Mouse (Mus musculus) liver, postnatal 0 days (tissue): ENCODE data around the gene Tmed4. TPM values are rescaled to one million over a fixed set of nuclear protein-coding genes. Genes with fewer than 3 reads are reported as not detected.

ENCODE experiments used
- ATAC-seq: fragments of 200-750 bp; cut with Nextera tagmentation; 2 replicates; pipeline ENCODE4 v1.8.0; 2017; ENCODE audit warnings: mild to moderate bottlenecking, moderate library complexity
- DNase-seq: peaks from one replicate; pipeline ENCODE4 v3.0.0-alpha.2; 2016
- H3K27ac ChIP-seq: fragments of 300-500 bp; sonication (generic); 2 replicates; pipeline ENCODE4 v1.5.1; 2014; ENCODE audit warnings: antibody characterized with exemption, moderate library complexity, mild to moderate bottlenecking, low read depth
- H3K27me3 ChIP-seq: fragments of 300-500 bp; sonication (generic); 2 replicates; pipeline ENCODE4 v1.6.1; 2014; ENCODE audit warnings: low read length, control low read depth, mixed read lengths; ENCODE audit not compliant: insufficient read depth
- H3K36me3 ChIP-seq: fragments of 300-500 bp; sonication (generic); replicated peaks from 2 replicates; pipeline ENCODE4 v1.6.1; 2014; ENCODE audit warnings: mild to moderate bottlenecking, control low read depth, low read length, moderate library complexity, mixed read lengths; ENCODE audit not compliant: insufficient read depth
- H3K4me1 ChIP-seq: fragments of 300-500 bp; sonication (generic); 2 replicates; pipeline ENCODE4 v1.6.1; 2014; ENCODE audit warnings: antibody characterized with exemption, mild to moderate bottlenecking, control low read depth; ENCODE audit not compliant: insufficient read depth
- H3K4me2 ChIP-seq: fragments of 300-500 bp; sonication (generic); 2 replicates; pipeline ENCODE4 v1.6.1; 2014; ENCODE audit warnings: low read depth, mild to moderate bottlenecking, low read length, moderate library complexity, mixed read lengths
- H3K4me3 ChIP-seq: fragments of 300-500 bp; sonication (generic); 2 replicates; pipeline ENCODE4 v1.5.1; 2014; ENCODE audit warnings: low read depth, low read length
- H3K9ac ChIP-seq: fragments of 300-500 bp; sonication (generic); replicated peaks from 2 replicates; pipeline ENCODE4 v1.6.1; 2014; ENCODE audit warnings: mild to moderate bottlenecking, moderate library complexity
- H3K9me3 ChIP-seq: fragments of 300-500 bp; sonication (generic); 2 replicates; pipeline ENCODE4 v1.6.1; 2016; ENCODE audit warnings: mild to moderate bottlenecking, control low read depth, low read length, mixed read lengths
- CTCF ChIP-seq: sonication (generic); IDR thresholded peaks from 2 replicates; pipeline ENCODE4 v1.5.1; 2016; ENCODE audit warnings: antibody characterized with exemption, low read depth
- EP300 ChIP-seq: IDR thresholded peaks from 2 replicates; pipeline ENCODE4 v1.6.1; 2016; ENCODE audit warnings: antibody characterized with exemption, low read depth, mild to moderate bottlenecking
- WGBS: fragments of 180-500 bp; shearing (Covaris S2); extraction: QIAGEN DNeasy Blood & Tissue Kit; methylation state at CpG from one replicate; pipeline ENCODE4 v1.1.7; 2014; ENCODE audit not compliant: insufficient replicate concordance; 5-methylcytosine and 5-hydroxymethylcytosine counted together
- polyA plus RNA-seq: library from polyadenylated mRNA; unstranded; fragments of >200 nt; fragmentation: Nextera tagmentation; extraction: Ambion mirVana; gene quantifications from 2 replicates; pipeline ENCODE4 v1.2.1, GENCODE M21; 2015

Tmed4 gene
- polyA plus RNA-seq, 1 experiment from 2014 or later: 83.4 TPM

DNA sequence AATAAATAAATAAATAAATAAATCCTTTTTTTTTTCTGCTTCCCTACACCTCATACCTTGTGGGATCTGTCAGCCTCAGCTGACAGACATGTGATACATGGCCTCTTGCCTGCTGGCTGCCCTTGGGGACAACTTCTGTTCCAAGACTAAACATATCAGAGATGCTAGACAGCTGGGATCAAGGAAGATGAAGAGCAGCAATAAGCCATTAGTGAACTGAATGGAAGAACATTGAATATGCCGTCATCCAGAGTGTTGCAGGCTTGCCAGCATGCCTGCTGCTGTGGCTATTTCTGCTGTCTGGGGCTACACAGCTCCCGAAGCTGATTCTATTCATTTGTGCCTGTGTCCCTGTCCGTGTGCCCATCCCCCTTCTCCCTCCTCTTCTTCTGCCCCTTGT, 8.3 kb upstream of the Tmed4 start:
- Histone ChIP-seq H3K4me1 (no peaks in the 10 kb centered on the region), H3K4me2 (no peak overlapping the region), H3K36me3 (no peaks in the 10 kb centered on the region), H3K27ac (no peak overlapping the region), H3K9ac (no peak overlapping the region), H3K9me3 (no peaks in the 10 kb centered on the region), H3K27me3 (no peaks in the 10 kb centered on the region), H3K4me3 (no peak overlapping the region)
- TF ChIP-seq CTCF (no peak), EP300 (no peak)
- DNase-seq (no peak), ATAC-seq (no peak)
- 60% methylated on average over 3 of the region's 3 CpGs for whole genome bisulfite sequencing

- DNase-seq: no peak
Observed at GRCm38 (mm10) chr11:6276466-6276865, 1.8 kb upstream of the Tmed4 start.

DNA sequence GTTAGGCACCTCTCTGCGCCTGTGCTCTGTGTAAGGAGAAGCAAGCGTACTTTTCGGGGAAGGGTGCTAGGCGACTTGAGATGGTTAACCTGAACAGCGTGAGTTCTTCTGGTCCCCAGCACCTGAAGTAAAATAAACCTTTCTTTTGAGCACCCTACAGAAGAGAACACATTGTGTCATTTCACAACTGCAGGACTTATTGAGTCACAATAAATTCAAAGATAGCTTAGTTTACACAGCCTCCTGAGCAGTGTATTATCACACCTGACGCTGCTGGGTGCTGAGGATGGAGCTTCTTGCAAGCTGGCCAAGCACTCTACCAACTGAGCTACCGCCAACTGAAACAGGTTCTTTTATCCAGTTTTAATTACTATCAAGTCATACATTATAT, 419 bp upstream of the Tmed4 start:
- DNase-seq (no peak), ATAC-seq (peak; percentile 47)
- Histone ChIP-seq H3K4me3 (peak overlapping the region; percentile 91), H3K4me1 (peaks cover 17% of the 10 kb centered on the region), H3K27ac (peak overlapping the region; percentile 76), H3K9me3 (no peaks in the 10 kb centered on the region), H3K27me3 (no peaks in the 10 kb centered on the region), H3K9ac (peak overlapping the region; percentile 90), H3K4me2 (peak overlapping the region; percentile 99), H3K36me3 (peaks cover 8% of the 10 kb centered on the region; the same call in 1 of the 2 replicates)
- TF ChIP-seq CTCF: no peak
- no peak for TF ChIP-seq EP300
- WGBS: 32% methylated on average over 7 of the region's 7 CpGs

More at GRCm38 (mm10) chr11:6276466-6276865, 1.8 kb upstream of the Tmed4 start:
- ATAC-seq: no peak
- Histone ChIP-seq H3K27me3 (no peaks in the 10 kb centered on the region), H3K4me1 (peaks cover 17% of the 10 kb centered on the region), H3K27ac (no peak overlapping the region), H3K4me2 (no peak overlapping the region), H3K4me3 (no peak overlapping the region), H3K9me3 (no peaks in the 10 kb centered on the region), H3K36me3 (peaks cover under 1% of the 10 kb centered on the region; the same call in 1 of the 2 replicates), H3K9ac (no peak overlapping the region)
- TF ChIP-seq CTCF: no peak
- no peak for TF ChIP-seq EP300
- 78% methylated on average over 3 of the region's 3 CpGs for WGBS

DNA sequence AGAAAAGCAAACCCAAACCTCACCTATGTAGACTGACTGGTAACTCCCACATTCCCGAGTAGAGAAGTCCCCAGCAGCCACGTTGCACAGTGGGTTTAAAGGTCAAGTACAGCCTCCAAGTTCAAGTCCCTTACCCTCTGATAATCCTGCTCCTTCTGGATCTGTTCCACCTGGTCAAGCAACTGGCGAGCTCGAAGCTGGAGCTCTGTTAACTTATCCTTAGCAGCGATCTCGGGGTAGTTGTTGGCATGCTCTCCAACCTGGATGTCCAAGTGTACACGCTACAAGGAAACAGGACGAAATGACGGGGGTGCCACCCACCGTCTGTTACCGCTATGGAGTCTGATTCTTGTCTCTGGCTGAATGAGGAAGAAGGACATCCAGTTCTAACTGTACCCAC, 1.1 kb downstream of the Tmed4 start:
- peak overlapping the region; percentile 91 for H3K4me3 ChIP-seq
- no peaks in the 10 kb centered on the region for H3K9me3 ChIP-seq
- TF ChIP-seq EP300: no peak
- no peak for TF ChIP-seq CTCF
- ATAC-seq: no peak
- 23% methylated on average over 11 of the region's 11 CpGs for WGBS
- peak overlapping the region; percentile 76 for H3K27ac ChIP-seq
- no peaks in the 10 kb centered on the region for H3K27me3 ChIP-seq
- peaks cover 8% of the 10 kb centered on the region; the same call in 1 of the 2 replicates for H3K36me3 ChIP-seq
- peak overlapping the region; percentile 90 for H3K9ac ChIP-seq
- peak; percentile 29 for DNase-seq
- H3K4me1 ChIP-seq: peaks cover 17% of the 10 kb centered on the region
- peak overlapping the region; percentile 99 for H3K4me2 ChIP-seq

GRCm38 (mm10) chr11:6267320-6268254, 7.1 kb downstream of the Tmed4 start, which contains the start of gene Ddx56:
TSS of gene Ddx56 (minus strand) at chr11:6267772.
- Histone ChIP-seq H3K36me3 (peaks cover 36% of the 10 kb centered on the region), H3K4me3 (peak within 1 kb of the TSS; percentile 92), H3K27me3 (no peaks in the 10 kb centered on the region), H3K9me3 (no peaks in the 10 kb centered on the region), H3K4me2 (peak within 1 kb of the TSS; percentile 94), H3K27ac (peak within 1 kb of the TSS; percentile 93), H3K4me1 (peaks cover 9% of the 10 kb centered on the region), H3K9ac (peak within 1 kb of the TSS; percentile 94)
- ATAC-seq (peak; percentile 99), DNase-seq (peak; percentile 93)
- TF ChIP-seq CTCF: no peak
- TF ChIP-seq EP300: peak; percentile 45; the same call in 1 of the 2 replicates
- 3% methylated on average over 50 of the region's 50 CpGs for WGBS

DNA sequence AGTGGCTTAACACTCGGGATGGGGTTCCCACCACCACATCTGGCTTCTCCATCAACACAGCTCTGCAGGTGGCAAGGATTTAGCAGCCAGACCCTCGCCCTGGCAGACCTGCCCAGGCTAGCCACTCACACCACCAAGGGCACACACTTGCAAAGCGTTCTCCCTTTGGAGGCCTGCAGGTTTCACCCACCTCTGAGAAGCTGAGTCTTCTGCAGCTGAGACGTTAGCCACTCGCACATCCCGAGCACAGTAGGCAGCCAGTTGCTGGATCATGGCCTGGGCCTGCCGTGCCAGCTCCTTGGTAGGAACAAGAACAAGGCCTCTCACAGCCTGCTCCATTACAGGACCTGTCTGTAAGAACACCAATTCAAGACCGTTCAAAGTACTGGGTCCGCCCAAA, 8.0 kb downstream of the Tmed4 start:
- Histone ChIP-seq H3K27me3 (no peaks in the 10 kb centered on the region), H3K27ac (no peak overlapping the region), H3K4me3 (peak overlapping the region; percentile 92), H3K9me3 (no peaks in the 10 kb centered on the region), H3K4me2 (peak overlapping the region; percentile 94), H3K4me1 (peaks cover 9% of the 10 kb centered on the region), H3K9ac (peak overlapping the region; percentile 94), H3K36me3 (peaks cover 44% of the 10 kb centered on the region)
- no peak for DNase-seq
- ATAC-seq: no peak
- WGBS: 54% methylated on average over 9 of the region's 9 CpGs
- TF ChIP-seq EP300 (no peak), CTCF (no peak)
